Comparison of ENCODE assay signal across 8 mouse cellular contexts in the genomic region with DNA sequence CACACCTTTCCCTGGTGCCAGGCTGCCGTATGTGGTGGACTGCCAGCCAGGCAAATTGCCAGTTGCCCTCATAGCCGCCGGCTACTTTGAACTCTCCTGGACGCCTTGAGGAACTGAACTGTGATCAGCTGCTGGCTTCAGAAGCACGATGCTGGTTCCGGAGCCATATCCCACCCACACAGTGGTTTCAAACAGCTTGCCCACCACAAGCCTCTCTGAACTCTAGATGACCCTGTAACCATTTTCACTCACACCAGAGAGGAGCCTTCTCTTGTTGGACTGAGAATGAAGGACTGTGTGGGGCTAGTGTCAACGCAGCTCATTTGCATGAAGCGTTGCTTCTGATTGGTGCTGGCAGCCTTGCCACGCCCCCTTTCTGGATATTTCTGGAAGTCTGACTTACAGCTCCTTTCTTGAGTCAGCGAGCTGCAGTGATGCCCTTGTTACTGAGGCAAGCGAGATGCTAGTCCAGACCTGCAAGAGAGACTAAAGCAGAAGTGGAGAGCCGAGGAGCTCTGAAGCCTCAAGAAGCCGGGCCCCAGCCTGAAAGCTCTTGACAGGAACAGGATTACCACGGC. TPM values are rescaled to one million over a fixed set of nuclear protein-coding genes. Genes with fewer than 3 reads are reported as not detected.
DNase-seq lines count a peak whose midpoint lies in the region; ATAC-seq and TF ChIP-seq lines count a peak whose summit lies in the region.

No protein-coding gene starts in this region.

- H3K27me3 ChIP-seq in forebrain, embryonic 14.5 days (replicated peaks; ENCODE audit: control insufficient read depth, insufficient read depth, low read length) = no peaks in the 10 kb centered on the region
- no peaks in the 10 kb centered on the region for H3K27me3 ChIP-seq in forebrain, embryonic 13.5 days
- peaks cover 93% of the 10 kb centered on the region for H3K27me3 ChIP-seq in CH12.LX (replicated peaks)
- H3K27me3 ChIP-seq in lung, postnatal 0 days (replicated peaks; ENCODE audit: insufficient read depth, low read length) = no peaks in the 10 kb centered on the region

- no peak overlapping the region for H3K4me3 ChIP-seq in forebrain, embryonic 14.5 days (ENCODE audit: low read depth, low read length)
- no peak overlapping the region for H3K4me3 ChIP-seq in forebrain, embryonic 13.5 days
- no peak overlapping the region for H3K4me3 ChIP-seq in CH12.LX (replicated peaks in 1 of 3; ENCODE audit: low read depth in 2 of 3, low read length in 2 of 3, poor library complexity in 1 of 3)
- no peak overlapping the region for H3K4me3 ChIP-seq in lung, postnatal 0 days (ENCODE audit: low read depth, low read length)

- H3K36me3 ChIP-seq in forebrain, embryonic 14.5 days (ENCODE audit: control insufficient read depth, insufficient read depth, low read length) = no peaks in the 10 kb centered on the region
- no peaks in the 10 kb centered on the region for H3K36me3 ChIP-seq in forebrain, embryonic 13.5 days (ENCODE audit: poor library complexity, severe bottlenecking)
- no peaks in the 10 kb centered on the region for H3K36me3 ChIP-seq in CH12.LX (replicated peaks in 1 of 2; ENCODE audit: control insufficient read depth in 1 of 2, insufficient read depth in 1 of 2, low read length in 1 of 2)
- H3K36me3 ChIP-seq in lung, postnatal 0 days (ENCODE audit: insufficient read depth, low read length) = 0 out of 2 replicates have a peak, but pooled peaks cover 12% of the 10 kb centered on the region

- in situ Hi-C loops in CH12.LX (cut with MboI; ENCODE audit: low pct_ligation_motif_present, low pct_unique_long_range_greater_than_20kb, low sequenced_read_pairs) = no loop called here

- no peaks in the 10 kb centered on the region for H3K4me1 ChIP-seq in forebrain, embryonic 14.5 days (ENCODE audit: control insufficient read depth, insufficient read depth, low read length)
- no peaks in the 10 kb centered on the region for H3K4me1 ChIP-seq in forebrain, embryonic 13.5 days
- H3K4me1 ChIP-seq in CH12.LX (ENCODE audit: control insufficient read depth in 1 of 2, insufficient read depth in 2 of 2) = peaks cover 3 to 9% of the 10 kb centered on the region in 2 experiments; a peak in 3 of 4 replicates
- H3K4me1 ChIP-seq in lung, postnatal 0 days (ENCODE audit: insufficient read depth, low read depth, low read length) = no peaks in the 10 kb centered on the region; the same call in 1 of the 2 replicates

- intact Hi-C loops in heart, postnatal 10 days (cut with DNase I) = loop anchor here (10.0 kb wide), 1 partner anchor 248 kb away; no protein-coding TSS in a partner anchor

- no peaks in the 10 kb centered on the region for H3K79me2 ChIP-seq in CH12.LX (replicated peaks; ENCODE audit: control insufficient read depth, extremely low read depth, insufficient read depth, poor library complexity, severe bottlenecking)

- TF ChIP-seq CTCF in CH12.LX (conservative IDR thresholded peaks at IDR 0.05 in 1 of 2, IDR thresholded peaks at IDR 0.05 in 1 of 2; ENCODE audit: low read depth in 2 of 2, low read length in 2 of 2) = no peak
- TF ChIP-seq CTCF in lung, postnatal 0 days (IDR thresholded peaks at IDR 0.05) = no peak

- H3K27ac ChIP-seq in forebrain, embryonic 14.5 days (ENCODE audit: low read depth, low read length) = no peak overlapping the region
- no peak overlapping the region for H3K27ac ChIP-seq in forebrain, embryonic 13.5 days
- H3K27ac ChIP-seq in CH12.LX (ENCODE audit: insufficient read depth, low read depth) = no peak overlapping the region
- H3K27ac ChIP-seq in lung, postnatal 0 days (ENCODE audit: low read length) = no peak overlapping the region

- ATAC-seq in forebrain, embryonic 14.5 days = peak; percentile 40; the same call in 1 of the 2 replicates
- ATAC-seq in forebrain, embryonic 13.5 days = no peak
- peak; percentile 72 for ATAC-seq in lung, postnatal 0 days

- TF ChIP-seq POLR2A in CH12.LX (IDR thresholded peaks at IDR 0.05; ENCODE audit: low read depth, low read length) = no peak

- H3K9ac ChIP-seq in forebrain, embryonic 14.5 days (ENCODE audit: low read length) = no peak overlapping the region
- H3K9ac ChIP-seq in forebrain, embryonic 13.5 days = no peak overlapping the region
- H3K9ac ChIP-seq in CH12.LX (ENCODE audit: insufficient read depth, low read depth) = no peak overlapping the region
- no peak overlapping the region for H3K9ac ChIP-seq in lung, postnatal 0 days (replicated peaks; ENCODE audit: low read depth)

- no peak for TF ChIP-seq EP300 in CH12.LX (IDR thresholded peaks at IDR 0.05; ENCODE audit: low read length)
- TF ChIP-seq EP300 in lung, postnatal 0 days (IDR thresholded peaks at IDR 0.05) = no peak

- peak; percentile 23 for DNase-seq in forebrain, embryonic 14.5 days (ENCODE audit: low spot score)
- peak; percentile 72 for DNase-seq in CH12.LX (ENCODE audit: extremely low read depth)
- peak; percentile 43 to 48 for DNase-seq in cerebellum, postnatal 36 days
- DNase-seq in heart, postnatal 10 days = peak; percentile 68 to 70
- peak; percentile 75 for DNase-seq in lung, postnatal 0 days (ENCODE audit: low spot score)
- DNase-seq in thymus, postnatal 25 days = no peak
- DNase-seq in MN1 (ENCODE audit: low spot score) = no peak

- WGBS in forebrain, embryonic 14.5 days = 59% methylated on average over 14 of the region's 14 CpGs
- WGBS in forebrain, embryonic 13.5 days = 71% methylated on average over 14 of the region's 14 CpGs
- WGBS in lung, postnatal 0 days = 31% methylated on average over 14 of the region's 14 CpGs

- no peak overlapping the region for H3K4me2 ChIP-seq in forebrain, embryonic 14.5 days (ENCODE audit: low read length)
- no peak overlapping the region for H3K4me2 ChIP-seq in forebrain, embryonic 13.5 days
- peak overlapping the region; percentile 2 for H3K4me2 ChIP-seq in CH12.LX (ENCODE audit: insufficient read depth, low read depth, poor library complexity, severe bottlenecking)
- no peak overlapping the region for H3K4me2 ChIP-seq in lung, postnatal 0 days (replicated peaks; ENCODE audit: low read depth, low read length)

- TF ChIP-seq RAD21 in CH12.LX (IDR thresholded peaks at IDR 0.05; ENCODE audit: low read depth, low read length) = no peak

- dilution Hi-C loops in CH12.LX (cut with MboI; ENCODE audit: extremely low pct_ligation_motif_present, extremely low pct_unique_long_range_greater_than_20kb, low sequenced_read_pairs) = no loop called here

- no peaks in the 10 kb centered on the region for H3K9me3 ChIP-seq in forebrain, embryonic 14.5 days (replicated peaks; ENCODE audit: control insufficient read depth, low read length)
- no peaks in the 10 kb centered on the region for H3K9me3 ChIP-seq in forebrain, embryonic 13.5 days (replicated peaks)
- no peaks in the 10 kb centered on the region for H3K9me3 ChIP-seq in CH12.LX (replicated peaks; ENCODE audit: low read length)
- H3K9me3 ChIP-seq in lung, postnatal 0 days (ENCODE audit: low read length) = no peaks in the 10 kb centered on the region

TF ChIP-seq in CH12.LX, 34 proteins besides CTCF, POLR2A, EP300 and RAD21 (continues in another document):
- TF ChIP-seq ELF1 (IDR thresholded peaks at IDR 0.05; ENCODE audit: low read depth, low read length) (no peak), ZKSCAN1 (IDR thresholded peaks at IDR 0.05; ENCODE audit: borderline replicate concordance, low read depth, low read length) (no peak), MAZ (IDR thresholded peaks at IDR 0.05; ENCODE audit: low read depth, low read length) (no peak), JUND (conservative IDR thresholded peaks at IDR 0.05; ENCODE audit: low read depth, low read length) (no peak), SMC3 (IDR thresholded peaks at IDR 0.05; ENCODE audit: low read depth, low read length) (no peak), RCOR1 (conservative IDR thresholded peaks at IDR 0.05; ENCODE audit: low read depth, low read length) (no peak), JUN (IDR thresholded peaks at IDR 0.05; ENCODE audit: insufficient read depth, low read depth, low read length) (no peak), NELFE (IDR thresholded peaks at IDR 0.05; ENCODE audit: low read depth, low read length) (no peak), POLR2AphosphoS2 (IDR thresholded peaks at IDR 0.05; ENCODE audit: low read depth, low read length) (no peak), GABPA (IDR thresholded peaks at IDR 0.05; ENCODE audit: insufficient replicate concordance, low read depth, low read length) (no peak), USF1 (IDR thresholded peaks at IDR 0.05; ENCODE audit: low read depth, low read length) (no peak), CHD2 (IDR thresholded peaks at IDR 0.05; ENCODE audit: low read length) (no peak), SIN3A (IDR thresholded peaks at IDR 0.05; ENCODE audit: low read length) (no peak), NRF1 (IDR thresholded peaks at IDR 0.05; ENCODE audit: low read depth, low read length) (no peak), MAFK (IDR thresholded peaks at IDR 0.05; ENCODE audit: insufficient replicate concordance, low read length) (no peak)

RNA-seq across cellular contexts. Expression of a gene that starts 9.2 kb away (rescaled TPM):
- 15.8 and 24.1 TPM in 2 replicates for polyA plus RNA-seq in forebrain, embryonic 14.5 days (2014; fragmentation: Nextera tagmentation; extraction: Ambion mirVana)
- 8.1 and 9.6 TPM in 2 replicates for polyA plus RNA-seq in forebrain, embryonic 13.5 days (2015; fragmentation: Nextera tagmentation; extraction: Ambion mirVana)
- total RNA-seq in CH12.LX (2012; rRNA removed) = 0.08 and 0.13 TPM in 2 replicates
- total RNA-seq in CH12.LX (2014; rRNA removed) = 0.07 and 0.11 TPM in 2 replicates
- polyA plus RNA-seq in CH12.LX (2012; ENCODE audit: insufficient read length, low read depth) = not detected in 2 replicates
- total RNA-seq in heart, postnatal 10 days (2021) = 1 to 10 TPM; 1.0 to 2.2 TPM
- 4.8 and 5.7 TPM in 2 replicates for polyA plus RNA-seq in lung, postnatal 0 days (2015; fragmentation: Nextera tagmentation; extraction: Ambion mirVana)

RNA-seq across cellular contexts. Expression of a gene that starts 14.7 kb away (rescaled TPM):
- 10.3 and 12.0 TPM in 2 replicates for polyA plus RNA-seq in forebrain, embryonic 14.5 days (2014; fragmentation: Nextera tagmentation; extraction: Ambion mirVana)
- 6.5 and 7.0 TPM in 2 replicates for polyA plus RNA-seq in forebrain, embryonic 13.5 days (2015; fragmentation: Nextera tagmentation; extraction: Ambion mirVana)
- total RNA-seq in CH12.LX (2012; rRNA removed) (not detected in 2 replicates), CH12.LX (2014; rRNA removed) (not detected in 2 replicates)
- not detected in 2 replicates for polyA plus RNA-seq in CH12.LX (2012; ENCODE audit: insufficient read length, low read depth)
- 10 to 100 TPM; 15.6 to 38.7 TPM for total RNA-seq in heart, postnatal 10 days (2021)
- 20.0 and 41.4 TPM in 2 replicates for polyA plus RNA-seq in lung, postnatal 0 days (2015; fragmentation: Nextera tagmentation; extraction: Ambion mirVana)

RNA-seq across cellular contexts. Expression of a gene that starts 48.4 kb away (rescaled TPM):
- polyA plus RNA-seq in forebrain, embryonic 14.5 days (2014; fragmentation: Nextera tagmentation; extraction: Ambion mirVana) = 3.0 and 3.1 TPM in 2 replicates
- polyA plus RNA-seq in forebrain, embryonic 13.5 days (2015; fragmentation: Nextera tagmentation; extraction: Ambion mirVana) = 3.1 TPM in 2 replicates
- total RNA-seq in CH12.LX (2012; rRNA removed) = not detected in 2 replicates
- not detected in 2 replicates for total RNA-seq in CH12.LX (2014; rRNA removed)
- 0.10 TPM in 1 of 2 replicates, not detected in the other for polyA plus RNA-seq in CH12.LX (2012; ENCODE audit: insufficient read length, low read depth)
- total RNA-seq in heart, postnatal 10 days (2021) = under 1 TPM in 1 of 2 experiments, not detected in 1; 0.41 TPM
- 3.9 and 5.2 TPM in 2 replicates for polyA plus RNA-seq in lung, postnatal 0 days (2015; fragmentation: Nextera tagmentation; extraction: Ambion mirVana)

Comparison
In these comparisons a context has a peak if more than half of its experiments do, and no peak if none do; other contexts are left out.
1. DNase-seq: peak in forebrain, embryonic 14.5 days (single experiment), CH12.LX (single experiment), cerebellum, postnatal 36 days (2 of 2), heart, postnatal 10 days (2 of 2) and lung, postnatal 0 days (single experiment); none in thymus, postnatal 25 days (single experiment) and MN1 (single experiment).